Mouse (Mus musculus) hindbrain, embryonic 15.5 days (tissue): Measurements from ENCODE around the gene Fam114a2. TPM values are rescaled to one million over a fixed set of nuclear protein-coding genes. Genes with fewer than 3 reads are reported as not detected.
"Not testable (repeated sequence)": the region's sequence is repeated elsewhere in the genome, so short reads cannot be mapped to it uniquely, and the experiment has no call there.

Source experiments
- ATAC-seq: fragments of 200-750 bp; cut with Nextera tagmentation; 2 replicates; pipeline ENCODE4 v1.8.0; 2017; ENCODE audit warnings: low read depth, moderate number of reproducible peaks, moderate TSS enrichment; ENCODE audit not compliant: low FRiP score
- H3K27ac ChIP-seq: fragments of 300-500 bp; sonication (generic); replicated peaks from 2 replicates; pipeline ENCODE4 v1.5.1; 2015; ENCODE audit warnings: mild to moderate bottlenecking, inconsistent platforms
- H3K27me3 ChIP-seq: fragments of 300-500 bp; sonication (generic); 2 replicates; pipeline ENCODE4 v1.6.1; 2015; ENCODE audit warnings: control low read depth, inconsistent platforms
- H3K36me3 ChIP-seq: fragments of 300-500 bp; sonication (generic); 2 replicates; pipeline ENCODE4 v1.6.1; 2015; ENCODE audit warnings: control low read depth, inconsistent platforms
- H3K4me1 ChIP-seq: fragments of 300-500 bp; sonication (generic); replicated peaks from 2 replicates; pipeline ENCODE4 v1.6.1; 2015; ENCODE audit warnings: control low read depth, inconsistent platforms
- H3K4me2 ChIP-seq: fragments of 300-500 bp; sonication (generic); 2 replicates; pipeline ENCODE4 v1.6.1; 2015; ENCODE audit warnings: moderate library complexity, mild to moderate bottlenecking, inconsistent platforms
- H3K4me3 ChIP-seq: fragments of 300-500 bp; sonication (generic); 2 replicates; pipeline ENCODE4 v1.5.1; 2015; ENCODE audit warnings: mild to moderate bottlenecking, inconsistent platforms
- H3K9ac ChIP-seq: fragments of 300-500 bp; sonication (generic); 2 replicates; pipeline ENCODE4 v1.6.1; 2015; ENCODE audit warnings: inconsistent platforms
- H3K9me3 ChIP-seq: fragments of 300-500 bp; sonication (generic); 2 replicates; pipeline ENCODE4 v1.6.1; 2016; ENCODE audit warnings: control low read depth, inconsistent platforms
- WGBS: fragments of 180-500 bp; shearing (Covaris S2); methylation state at CpG from one replicate; pipeline ENCODE4 v1.1.7; 2015; 5-methylcytosine and 5-hydroxymethylcytosine counted together
- polyA plus RNA-seq: library from polyadenylated mRNA; unstranded; fragments of >200 nt; fragmentation: Nextera tagmentation; extraction: Ambion mirVana; gene quantifications from 2 replicates; pipeline ENCODE4 v1.2.1, GENCODE M21; 2015

Gene Fam114a2
- polyA plus RNA-seq: 76.4 and 77.4 TPM in 2 replicates

- Histone ChIP-seq H3K9me3 (no peaks in the 10 kb centered on the region), H3K4me3 (peak within 1 kb of the TSS; percentile 79), H3K27me3 (no peaks in the 10 kb centered on the region), H3K4me1 (peaks cover 31% of the 10 kb centered on the region), H3K36me3 (no peaks in the 10 kb centered on the region), H3K27ac (peak within 1 kb of the TSS; percentile 82), H3K9ac (peak within 1 kb of the TSS; percentile 77), H3K4me2 (peak within 1 kb of the TSS; percentile 60)
- ATAC-seq: peak; percentile 95
- WGBS: under 1% methylated on average over 53 of the region's 59 CpGs
Measured at GRCm38 (mm10) chr11:57518091-57518750, at the start of gene Fam114a2, which contains the start of gene Mfap3. TSS of gene Fam114a2 (minus strand) at chr11:57518617. TSS of gene Mfap3 (plus strand) at chr11:57518664.

GRCm38 (mm10) chr11:57566091-57567035 lies 47.9 kb upstream of the Fam114a2 start:
- Histone ChIP-seq H3K36me3 (0 out of 2 replicates have a peak, but pooled peaks cover 2% of the 10 kb centered on the region), H3K4me3 (no peak overlapping the region), H3K9me3 (no peaks in the 10 kb centered on the region), H3K4me2 (peak overlapping the region; percentile 28; the same call in 1 of the 2 replicates), H3K9ac (no peak overlapping the region), H3K27me3 (no peaks in the 10 kb centered on the region), H3K4me1 (peaks cover 18% of the 10 kb centered on the region), H3K27ac (peak overlapping the region; percentile 49)
- WGBS: 18% methylated on average over 18 of the region's 18 CpGs
- ATAC-seq: 0 out of 2 replicates have a peak, but pooled peaks have one; percentile 51

- no peak overlapping the region for H3K4me3 ChIP-seq
- H3K4me2 ChIP-seq: no peak overlapping the region
- no peaks in the 10 kb centered on the region for H3K9me3 ChIP-seq
- H3K4me1 ChIP-seq: peaks cover 18% of the 10 kb centered on the region
- H3K27ac ChIP-seq: no peak overlapping the region
- ATAC-seq: no peak
- no peak overlapping the region for H3K9ac ChIP-seq
- WGBS: 52% methylated on average over 12 of the region's 12 CpGs
- no peaks in the 10 kb centered on the region for H3K27me3 ChIP-seq
- H3K36me3 ChIP-seq: no peaks in the 10 kb centered on the region
Measured at GRCm38 (mm10) chr11:57564564-57564963, 46.1 kb upstream of the Fam114a2 start.

GRCm38 (mm10) chr11:57557936-57558335 lies 39.5 kb upstream of the Fam114a2 start:
- H3K9ac ChIP-seq, ATAC-seq, H3K4me3 ChIP-seq, H3K36me3 ChIP-seq, H3K4me1 ChIP-seq, H3K27ac ChIP-seq, H3K4me2 ChIP-seq, H3K9me3 ChIP-seq, H3K27me3 ChIP-seq: not testable (repeated sequence)
- 92% methylated on average over 9 of the region's 10 CpGs for WGBS

- Histone ChIP-seq H3K4me2 (no peak overlapping the region), H3K9me3 (no peaks in the 10 kb centered on the region), H3K27me3 (no peaks in the 10 kb centered on the region), H3K4me1 (peaks cover 17% of the 10 kb centered on the region), H3K36me3 (no peaks in the 10 kb centered on the region), H3K27ac (peak overlapping the region; percentile 51; the same call in 1 of the 2 replicates), H3K4me3 (no peak overlapping the region), H3K9ac (no peak overlapping the region)
- ATAC-seq: peak; percentile 83
- WGBS: 24% methylated on average over 9 of the region's 9 CpGs
Measured at GRCm38 (mm10) chr11:57553015-57553780, 34.8 kb upstream of the Fam114a2 start.

- Histone ChIP-seq H3K9me3 (no peaks in the 10 kb centered on the region), H3K4me1 (peaks cover 26% of the 10 kb centered on the region), H3K36me3 (no peaks in the 10 kb centered on the region), H3K27ac (no peak overlapping the region), H3K4me3 (no peak overlapping the region), H3K9ac (no peak overlapping the region), H3K27me3 (no peaks in the 10 kb centered on the region), H3K4me2 (no peak overlapping the region)
- WGBS: 91% methylated on average over 8 of the region's 8 CpGs
- no peak for ATAC-seq
Measured at GRCm38 (mm10) chr11:57551016-57551415, 32.6 kb upstream of the Fam114a2 start.

- no peak overlapping the region for H3K4me3 ChIP-seq
- ATAC-seq: no peak
- H3K9ac ChIP-seq: no peak overlapping the region
- no peaks in the 10 kb centered on the region for H3K36me3 ChIP-seq
- no peak overlapping the region for H3K4me2 ChIP-seq
- H3K27ac ChIP-seq: no peak overlapping the region
- 94% methylated on average over 2 of the region's 2 CpGs for WGBS
- H3K4me1 ChIP-seq: peaks cover 26% of the 10 kb centered on the region
- no peaks in the 10 kb centered on the region for H3K27me3 ChIP-seq
- no peaks in the 10 kb centered on the region for H3K9me3 ChIP-seq
Measured at GRCm38 (mm10) chr11:57550230-57550629, 31.8 kb upstream of the Fam114a2 start.

GRCm38 (mm10) chr11:57548618-57549550 lies 30.5 kb upstream of the Fam114a2 start:
- Histone ChIP-seq H3K27me3 (no peaks in the 10 kb centered on the region), H3K4me2 (peak overlapping the region; percentile 35), H3K9ac (no peak overlapping the region), H3K9me3 (no peaks in the 10 kb centered on the region), H3K27ac (no peak overlapping the region), H3K36me3 (no peaks in the 10 kb centered on the region), H3K4me3 (no peak overlapping the region), H3K4me1 (peaks cover 26% of the 10 kb centered on the region)
- WGBS: 17% methylated on average over 18 of the region's 18 CpGs
- ATAC-seq: peak; percentile 62

GRCm38 (mm10) chr11:57540681-57541080 lies 22.3 kb upstream of the Fam114a2 start:
- no peak overlapping the region for H3K4me3 ChIP-seq
- no peak for ATAC-seq
- no peaks in the 10 kb centered on the region for H3K36me3 ChIP-seq
- H3K27ac ChIP-seq: no peak overlapping the region
- WGBS: 76% methylated on average over 2 of the region's 2 CpGs
- H3K27me3 ChIP-seq: no peaks in the 10 kb centered on the region
- no peaks in the 10 kb centered on the region for H3K9me3 ChIP-seq
- no peak overlapping the region for H3K4me2 ChIP-seq
- no peak overlapping the region for H3K9ac ChIP-seq
- H3K4me1 ChIP-seq: no peaks in the 10 kb centered on the region

- H3K36me3 ChIP-seq: no peaks in the 10 kb centered on the region
- H3K9me3 ChIP-seq: no peaks in the 10 kb centered on the region
- no peaks in the 10 kb centered on the region for H3K27me3 ChIP-seq
- ATAC-seq: no peak
- H3K4me2 ChIP-seq: no peak overlapping the region
- H3K4me1 ChIP-seq: no peaks in the 10 kb centered on the region
- 71% methylated on average over 5 of the region's 5 CpGs for WGBS
- H3K27ac ChIP-seq: no peak overlapping the region
- no peak overlapping the region for H3K9ac ChIP-seq
- H3K4me3 ChIP-seq: no peak overlapping the region
Measured at GRCm38 (mm10) chr11:57539841-57540418, 21.5 kb upstream of the Fam114a2 start.
